Mouse (Mus musculus) G1E (cell line): ENCODE data around the gene Mylk4.

ENCODE experiments used
- CTCF ChIP-seq: IDR thresholded peaks from 2 replicates; pipeline ENCODE4 v1.5.1; 2012; ENCODE audit warnings: low read depth, low read length, inconsistent platforms, mixed read lengths
- GATA1 ChIP-seq: IDR thresholded peaks from 2 replicates; pipeline ENCODE4 v1.6.1; 2012; ENCODE audit warnings: borderline replicate concordance, low read length, inconsistent platforms, mixed read lengths
- GATA2 ChIP-seq: IDR thresholded peaks from 2 replicates; pipeline ENCODE4 v1.6.1; 2012; ENCODE audit warnings: low read depth, low read length, inconsistent platforms, borderline replicate concordance
- POLR2AphosphoS5 ChIP-seq: IDR thresholded peaks from 2 replicates; pipeline ENCODE4 v1.6.1; 2012; ENCODE audit warnings: low read depth, low read length, inconsistent platforms; ENCODE audit not compliant: insufficient replicate concordance
- TAL1 ChIP-seq: conservative IDR thresholded peaks from 2 replicates; pipeline ENCODE4 v1.6.1; 2012; ENCODE audit warnings: low read depth, low read length, inconsistent platforms, mixed read lengths

- TF ChIP-seq CTCF (no peak), GATA1 (no peak), POLR2AphosphoS5 (no peak), TAL1 (no peak), GATA2 (no peak)
These were observed 124.5 kb downstream of the Mylk4 start for GRCm38 (mm10) chr13:32659271-32659670.
